Mouse (Mus musculus) neural tube, embryonic 14.5 days (tissue): Measurements from ENCODE around the gene Egln3. TPM values are rescaled to one million over a fixed set of nuclear protein-coding genes. Genes with fewer than 3 reads are reported as not detected.
A peak's percentile ranks its signal among the peaks of the same experiment; 100 is the strongest.

Experiments
- ATAC-seq: fragments of 200-750 bp; cut with Nextera tagmentation; 2 replicates; pipeline ENCODE4 v1.8.0; 2017; ENCODE audit warnings: low read depth, mild to moderate bottlenecking, moderate TSS enrichment, moderate library complexity
- H3K27ac ChIP-seq: fragments of 300-500 bp; sonication (generic); 2 replicates; pipeline ENCODE4 v1.5.1; 2014; ENCODE audit warnings: low read depth, mild to moderate bottlenecking, control low read depth, low read length, moderate library complexity, mixed read lengths
- H3K27me3 ChIP-seq: fragments of 300-500 bp; sonication (generic); 2 replicates; pipeline ENCODE4 v1.6.1; 2014; ENCODE audit warnings: low read length; ENCODE audit not compliant: control insufficient read depth, insufficient read depth
- H3K36me3 ChIP-seq: fragments of 300-500 bp; sonication (generic); 2 replicates; pipeline ENCODE4 v1.6.1; 2014; ENCODE audit warnings: low read length, mixed read lengths; ENCODE audit not compliant: control insufficient read depth, insufficient read depth
- H3K4me1 ChIP-seq: fragments of 300-500 bp; sonication (generic); 2 replicates; pipeline ENCODE4 v1.6.1; 2014; ENCODE audit warnings: low read length; ENCODE audit not compliant: control insufficient read depth, insufficient read depth
- H3K4me2 ChIP-seq: fragments of 300-500 bp; sonication (generic); 2 replicates; pipeline ENCODE4 v1.6.1; 2014; ENCODE audit warnings: mild to moderate bottlenecking, low read depth, low read length, control low read depth
- H3K4me3 ChIP-seq: fragments of 300-500 bp; sonication (generic); 2 replicates; pipeline ENCODE4 v1.5.1; 2014; ENCODE audit warnings: low read depth, low read length, control low read depth, mixed read lengths
- H3K9ac ChIP-seq: fragments of 300-500 bp; sonication (generic); replicated peaks from 2 replicates; pipeline ENCODE4 v1.6.1; 2014; ENCODE audit warnings: low read depth, mild to moderate bottlenecking, control low read depth, low read length, mixed read lengths
- H3K9me3 ChIP-seq: fragments of 300-500 bp; sonication (generic); 2 replicates; pipeline ENCODE4 v1.6.1; 2016; ENCODE audit warnings: low read length; ENCODE audit not compliant: control insufficient read depth
- WGBS: fragments of 180-500 bp; shearing (Covaris S2); extraction: QIAGEN DNeasy Blood & Tissue Kit; methylation state at CpG from one replicate; pipeline ENCODE4 v1.1.7; 2014; 5-methylcytosine and 5-hydroxymethylcytosine counted together
- polyA plus RNA-seq: library from polyadenylated mRNA; unstranded; fragments of >200 nt; fragmentation: Nextera tagmentation; extraction: Ambion mirVana; gene quantifications from 2 replicates; pipeline ENCODE4 v1.2.1, GENCODE M21; 2014

The Egln3 gene
- polyA plus RNA-seq, 1 experiment from 2014 or later, result 7.9 TPM

GRCm38 (mm10) chr12:54209182-54209563, 5.5 kb upstream of the Egln3 start:
- Histone ChIP-seq H3K4me2 (no peak overlapping the region), H3K9me3 (no peaks in the 10 kb centered on the region), H3K4me3 (no peak overlapping the region), H3K9ac (no peak overlapping the region), H3K36me3 (no peaks in the 10 kb centered on the region), H3K4me1 (no peaks in the 10 kb centered on the region; the same call in 1 of the 2 replicates), H3K27ac (no peak overlapping the region), H3K27me3 (no peaks in the 10 kb centered on the region)
- no peak for ATAC-seq
- WGBS, result 34% methylated on average over 6 of the region's 6 CpGs

- ATAC-seq, result no peak
- Histone ChIP-seq H3K4me1 (peaks cover 1% of the 10 kb centered on the region; the same call in 1 of the 2 replicates), H3K4me2 (no peak overlapping the region), H3K9ac (no peak overlapping the region), H3K27me3 (no peaks in the 10 kb centered on the region; the same call in 1 of the 2 replicates), H3K9me3 (no peaks in the 10 kb centered on the region), H3K27ac (no peak overlapping the region), H3K4me3 (no peak overlapping the region), H3K36me3 (no peaks in the 10 kb centered on the region)
- 79% methylated on average over 8 of the region's 8 CpGs for WGBS
Observed at GRCm38 (mm10) chr12:54208433-54209181, 4.9 kb upstream of the Egln3 start.

- Histone ChIP-seq H3K9ac (no peak overlapping the region), H3K36me3 (no peaks in the 10 kb centered on the region), H3K27me3 (peaks cover 4% of the 10 kb centered on the region), H3K27ac (no peak overlapping the region), H3K4me2 (no peak overlapping the region), H3K4me3 (no peak overlapping the region), H3K4me1 (peaks cover 6% of the 10 kb centered on the region; the same call in 1 of the 2 replicates), H3K9me3 (no peaks in the 10 kb centered on the region)
- 92% methylated on average over 4 of the region's 4 CpGs for WGBS
- no peak for ATAC-seq
Observed at GRCm38 (mm10) chr12:54205731-54206130, 2.1 kb upstream of the Egln3 start.

GRCm38 (mm10) chr12:54205195-54205594, 1.5 kb upstream of the Egln3 start:
- H3K27ac ChIP-seq, result no peak overlapping the region
- H3K9me3 ChIP-seq, result no peaks in the 10 kb centered on the region
- H3K36me3 ChIP-seq, result no peaks in the 10 kb centered on the region
- peaks cover 4% of the 10 kb centered on the region for H3K27me3 ChIP-seq
- 6% methylated on average over 1 of the region's 1 CpGs for WGBS
- no peak overlapping the region for H3K9ac ChIP-seq
- no peak overlapping the region for H3K4me2 ChIP-seq
- peaks cover 6% of the 10 kb centered on the region; the same call in 1 of the 2 replicates for H3K4me1 ChIP-seq
- H3K4me3 ChIP-seq, result no peak overlapping the region
- no peak for ATAC-seq

GRCm38 (mm10) chr12:54202765-54203655, 650 bp downstream of the Egln3 start:
- no peak overlapping the region for H3K27ac ChIP-seq
- no peaks in the 10 kb centered on the region for H3K9me3 ChIP-seq
- ATAC-seq, result peak; percentile 76
- H3K4me3 ChIP-seq, result peak overlapping the region; percentile 49
- H3K9ac ChIP-seq, result peak overlapping the region; percentile 62
- 2% methylated on average over 55 of the region's 55 CpGs for WGBS
- H3K36me3 ChIP-seq, result no peaks in the 10 kb centered on the region
- H3K4me2 ChIP-seq, result peak overlapping the region; percentile 100
- H3K4me1 ChIP-seq, result peaks cover 9% of the 10 kb centered on the region; the same call in 1 of the 2 replicates
- peaks cover 4% of the 10 kb centered on the region for H3K27me3 ChIP-seq

- Histone ChIP-seq H3K27me3 (peaks cover 4% of the 10 kb centered on the region), H3K9ac (no peak overlapping the region), H3K9me3 (no peaks in the 10 kb centered on the region), H3K4me2 (peak overlapping the region; percentile 100), H3K4me3 (peak overlapping the region; percentile 49), H3K36me3 (no peaks in the 10 kb centered on the region), H3K27ac (no peak overlapping the region), H3K4me1 (peaks cover 16% of the 10 kb centered on the region; the same call in 1 of the 2 replicates)
- no peak for ATAC-seq
- WGBS, result 36% methylated on average over 6 of the region's 6 CpGs
Observed at GRCm38 (mm10) chr12:54202276-54202675, 1.4 kb downstream of the Egln3 start.

GRCm38 (mm10) chr12:54200856-54201255, 2.8 kb downstream of the Egln3 start:
- H3K9me3 ChIP-seq, result no peaks in the 10 kb centered on the region
- no peaks in the 10 kb centered on the region for H3K36me3 ChIP-seq
- peaks cover 4% of the 10 kb centered on the region for H3K27me3 ChIP-seq
- peak overlapping the region; percentile 14; the same call in 1 of the 2 replicates for H3K4me2 ChIP-seq
- H3K27ac ChIP-seq, result no peak overlapping the region
- WGBS, result 27% methylated on average over 6 of the region's 6 CpGs
- peaks cover 17% of the 10 kb centered on the region; the same call in 1 of the 2 replicates for H3K4me1 ChIP-seq
- H3K9ac ChIP-seq, result no peak overlapping the region
- ATAC-seq, result no peak
- no peak overlapping the region for H3K4me3 ChIP-seq

- no peak overlapping the region for H3K4me3 ChIP-seq
- H3K27ac ChIP-seq, result no peak overlapping the region
- peaks cover 4% of the 10 kb centered on the region for H3K27me3 ChIP-seq
- WGBS, result 22% methylated on average over 4 of the region's 4 CpGs
- no peak overlapping the region for H3K4me2 ChIP-seq
- no peaks in the 10 kb centered on the region for H3K36me3 ChIP-seq
- no peaks in the 10 kb centered on the region for H3K9me3 ChIP-seq
- no peak overlapping the region for H3K9ac ChIP-seq
- no peak for ATAC-seq
- H3K4me1 ChIP-seq, result peaks cover 17% of the 10 kb centered on the region; the same call in 1 of the 2 replicates
Observed at GRCm38 (mm10) chr12:54200172-54200571, 3.5 kb downstream of the Egln3 start.
